Mouse (Mus musculus) CH12.LX (cell line): ENCODE measurements at regions not wholly inside any gene's neighbourhood (a gene's known extent, or its start where the extent isn't known, plus 50 kb on each side); places are given as distances from the start of the nearest gene placed in this dataset.

Experiments used
- DNase-seq: peaks from one replicate; pipeline ENCODE4 v3.0.0-alpha.2; 2013; ENCODE audit errors: extremely low read depth
- H3K27ac ChIP-seq: 2 replicates; pipeline ENCODE4 v1.5.1; 2012; ENCODE audit warnings: low read depth, mild to moderate bottlenecking, control low read depth, moderate library complexity; ENCODE audit not compliant: insufficient read depth
- H3K27me3 ChIP-seq: replicated peaks from 2 replicates; pipeline ENCODE3; 2012; ENCODE audit warnings: inconsistent platforms
- H3K36me3 ChIP-seq, 2 experiments: replicated peaks in 1 of 2; 2 replicates each; pipeline versions ENCODE3 to v1.6.1; 2012; ENCODE audit warnings: inconsistent platforms in 1 of 2, low read length in 1 of 2, mild to moderate bottlenecking in 1 of 2, mixed read lengths in 1 of 2, moderate library complexity in 1 of 2; ENCODE audit not compliant: control insufficient read depth in 1 of 2, insufficient read depth in 1 of 2
- H3K4me1 ChIP-seq, 2 experiments: 2 replicates each; pipeline ENCODE4 v1.6.1; 2012; ENCODE audit warnings: inconsistent platforms in 1 of 2, moderate library complexity in 1 of 2; ENCODE audit not compliant: insufficient read depth in 2 of 2, control insufficient read depth in 1 of 2
- H3K4me2 ChIP-seq: 2 replicates; pipeline ENCODE4 v1.6.1; 2012; ENCODE audit warnings: low read depth, mild to moderate bottlenecking, control low read depth; ENCODE audit not compliant: poor library complexity, insufficient read depth, severe bottlenecking
- H3K4me3 ChIP-seq, 3 experiments: fragments of 150-350 bp in 1 of 3; sonication (generic) in 1 of 3; replicated peaks in 1 of 3; 2 replicates each; pipeline versions ENCODE3 to v1.5.1; 2011 to 2012; ENCODE audit warnings: low read depth in 2 of 3, low read length in 2 of 3, mild to moderate bottlenecking in 2 of 3, moderate library complexity in 2 of 3, control low read depth in 1 of 3, improper control_type of control experiment in 1 of 3, inconsistent platforms in 1 of 3, mixed read lengths in 1 of 3; ENCODE audit not compliant: poor library complexity in 1 of 3
- H3K79me2 ChIP-seq: replicated peaks from 2 replicates; pipeline ENCODE4 v1.6.1; 2012; ENCODE audit warnings: mild to moderate bottlenecking, moderate library complexity; ENCODE audit not compliant: control insufficient read depth, poor library complexity, insufficient read depth, severe bottlenecking; ENCODE audit errors: extremely low read depth
- H3K9ac ChIP-seq: 2 replicates; pipeline ENCODE4 v1.6.1; 2012; ENCODE audit warnings: low read depth, mild to moderate bottlenecking, control low read depth, moderate library complexity; ENCODE audit not compliant: insufficient read depth
- H3K9me3 ChIP-seq: replicated peaks from 2 replicates; pipeline ENCODE3; 2012; ENCODE audit warnings: low read length, inconsistent platforms, mixed read lengths
- BHLHE40 ChIP-seq: IDR thresholded peaks from 2 replicates; pipeline ENCODE4 v1.6.1; 2011; ENCODE audit warnings: mild to moderate bottlenecking, low read depth, low read length, improper control_type of control experiment
- CHD1 ChIP-seq: IDR thresholded peaks from 2 replicates; pipeline ENCODE4 v1.6.1; 2012; ENCODE audit warnings: low read depth, low read length, improper control_type of control experiment, inconsistent platforms
- CHD2 ChIP-seq: IDR thresholded peaks from 2 replicates; pipeline ENCODE4 v1.6.1; 2011; ENCODE audit warnings: low read length, improper control_type of control experiment
- CTCF ChIP-seq, 2 experiments: IDR thresholded peaks in 1 of 2; conservative IDR thresholded peaks in 1 of 2; 2 replicates each; pipeline ENCODE4 v1.5.1; 2011 to 2012; ENCODE audit warnings: low read depth in 2 of 2, low read length in 2 of 2, improper control_type of control experiment in 1 of 2, inconsistent platforms in 1 of 2, mild to moderate bottlenecking in 1 of 2, moderate library complexity in 1 of 2
- E2F4 ChIP-seq: IDR thresholded peaks from 2 replicates; pipeline ENCODE4 v1.6.1; 2011; ENCODE audit warnings: low read depth, low read length, improper control_type of control experiment; ENCODE audit not compliant: insufficient replicate concordance
- ETS1 ChIP-seq: conservative IDR thresholded peaks from 2 replicates; pipeline ENCODE4 v1.6.1; 2012; ENCODE audit warnings: low read depth, mild to moderate bottlenecking, inconsistent platforms, low read length, improper control_type of control experiment, moderate library complexity
- HCFC1 ChIP-seq: IDR thresholded peaks from 2 replicates; pipeline ENCODE4 v1.6.1; 2012; ENCODE audit warnings: low read depth, mild to moderate bottlenecking, inconsistent platforms, low read length, improper control_type of control experiment
- IRF4 ChIP-seq: IDR thresholded peaks from 2 replicates; pipeline ENCODE4 v1.6.1; 2014; ENCODE audit warnings: low read depth, mild to moderate bottlenecking, inconsistent platforms, low read length, improper control_type of control experiment
- JUN ChIP-seq: IDR thresholded peaks from 2 replicates; pipeline ENCODE4 v1.6.1; 2011; ENCODE audit warnings: low read depth, mild to moderate bottlenecking, low read length, improper control_type of control experiment, moderate library complexity; ENCODE audit not compliant: insufficient read depth
- KAT2A ChIP-seq: IDR thresholded peaks from 2 replicates; pipeline ENCODE4 v1.6.1; 2012; ENCODE audit warnings: low read length, improper control_type of control experiment, inconsistent platforms; ENCODE audit not compliant: insufficient replicate concordance
- MAX ChIP-seq: IDR thresholded peaks from 2 replicates; pipeline ENCODE4 v1.6.1; 2011; ENCODE audit warnings: low read length, improper control_type of control experiment
- MXI1 ChIP-seq: IDR thresholded peaks from 2 replicates; pipeline ENCODE4 v1.6.1; 2011; ENCODE audit warnings: mild to moderate bottlenecking, low read depth, low read length, improper control_type of control experiment
- POLR2A ChIP-seq: IDR thresholded peaks from 2 replicates; pipeline ENCODE4 v1.6.1; 2011; ENCODE audit warnings: low read depth, mild to moderate bottlenecking, improper control_type of control experiment, low read length
- RAD21 ChIP-seq: IDR thresholded peaks from 2 replicates; pipeline ENCODE4 v1.6.1; 2011; ENCODE audit warnings: low read depth, mild to moderate bottlenecking, low read length, improper control_type of control experiment, moderate library complexity
- RCOR1 ChIP-seq: conservative IDR thresholded peaks from 2 replicates; pipeline ENCODE4 v1.6.1; 2012; ENCODE audit warnings: low read depth, mild to moderate bottlenecking, inconsistent platforms, low read length, improper control_type of control experiment
- SIN3A ChIP-seq: IDR thresholded peaks from 2 replicates; pipeline ENCODE4 v1.6.1; 2012; ENCODE audit warnings: low read length, improper control_type of control experiment, inconsistent platforms
- SMC3 ChIP-seq: IDR thresholded peaks from 2 replicates; pipeline ENCODE4 v1.6.1; 2011; ENCODE audit warnings: low read depth, low read length, improper control_type of control experiment
- TBP ChIP-seq: conservative IDR thresholded peaks from 2 replicates; pipeline ENCODE4 v1.6.1; 2011; ENCODE audit warnings: low read depth, low read length, improper control_type of control experiment
- USF1 ChIP-seq: IDR thresholded peaks from 2 replicates; pipeline ENCODE4 v1.6.1; 2014; ENCODE audit warnings: low read depth, mild to moderate bottlenecking, inconsistent platforms, low read length, improper control_type of control experiment
- USF2 ChIP-seq: conservative IDR thresholded peaks from 2 replicates; pipeline ENCODE4 v1.6.1; 2011; ENCODE audit warnings: low read depth, low read length, improper control_type of control experiment
- ZKSCAN1 ChIP-seq: IDR thresholded peaks from 2 replicates; pipeline ENCODE4 v1.6.1; 2012; ENCODE audit warnings: low read depth, inconsistent platforms, low read length, improper control_type of control experiment, borderline replicate concordance
- ZMIZ1 ChIP-seq: IDR thresholded peaks from 2 replicates; pipeline ENCODE4 v1.6.1; 2012; ENCODE audit warnings: low read depth, mild to moderate bottlenecking, inconsistent platforms, low read length, improper control_type of control experiment
- ZNF384 ChIP-seq: IDR thresholded peaks from 2 replicates; pipeline ENCODE4 v1.6.1; 2012; ENCODE audit warnings: low read depth, low read length, improper control_type of control experiment, inconsistent platforms
- dilution Hi-C: fragments of 300-500 bp; cut with MboI; formaldehyde crosslinking; loops from 2 replicates; pipeline ENCODE4 v1.14.3; 2020; ENCODE audit warnings: low sequenced_read_pairs; ENCODE audit not compliant: extremely low pct_unique_long_range_greater_than_20kb, extremely low pct_ligation_motif_present
- in situ Hi-C: fragments of 300-500 bp; cut with MboI; formaldehyde crosslinking; loops from 3 replicates; pipeline ENCODE4 v1.14.3; 2019; ENCODE audit warnings: low sequenced_read_pairs, low pct_ligation_motif_present, low pct_unique_long_range_greater_than_20kb, mixed read lengths

GRCm38 (mm10) chr15:60633457-60633850, 220.1 kb downstream of the Fam84b start:
- in situ Hi-C loops, result no loop called here
- no peak overlapping the region for H3K4me2 ChIP-seq
- H3K36me3 ChIP-seq, result no peaks in the 10 kb centered on the region
- no peak overlapping the region for H3K4me3 ChIP-seq
- no peaks in the 10 kb centered on the region for H3K4me1 ChIP-seq
- dilution Hi-C loops, result no loop called here
- H3K9me3 ChIP-seq, result no peaks in the 10 kb centered on the region
- H3K79me2 ChIP-seq, result no peaks in the 10 kb centered on the region
- no peak for TF ChIP-seq USF2
- no peak for TF ChIP-seq JUN
- no peak for TF ChIP-seq HCFC1
- no peak for TF ChIP-seq RAD21
- TF ChIP-seq ZKSCAN1, result no peak
- TF ChIP-seq CHD2, result no peak
- TF ChIP-seq CHD1, result no peak
- TF ChIP-seq TBP, result no peak
- TF ChIP-seq E2F4, result no peak
- TF ChIP-seq, all 38 proteins: peak for 0
- Histone ChIP-seq H3K9ac (no peak overlapping the region), H3K27me3 (no peaks in the 10 kb centered on the region), H3K27ac (no peak overlapping the region)
- no peak for DNase-seq

DNA sequence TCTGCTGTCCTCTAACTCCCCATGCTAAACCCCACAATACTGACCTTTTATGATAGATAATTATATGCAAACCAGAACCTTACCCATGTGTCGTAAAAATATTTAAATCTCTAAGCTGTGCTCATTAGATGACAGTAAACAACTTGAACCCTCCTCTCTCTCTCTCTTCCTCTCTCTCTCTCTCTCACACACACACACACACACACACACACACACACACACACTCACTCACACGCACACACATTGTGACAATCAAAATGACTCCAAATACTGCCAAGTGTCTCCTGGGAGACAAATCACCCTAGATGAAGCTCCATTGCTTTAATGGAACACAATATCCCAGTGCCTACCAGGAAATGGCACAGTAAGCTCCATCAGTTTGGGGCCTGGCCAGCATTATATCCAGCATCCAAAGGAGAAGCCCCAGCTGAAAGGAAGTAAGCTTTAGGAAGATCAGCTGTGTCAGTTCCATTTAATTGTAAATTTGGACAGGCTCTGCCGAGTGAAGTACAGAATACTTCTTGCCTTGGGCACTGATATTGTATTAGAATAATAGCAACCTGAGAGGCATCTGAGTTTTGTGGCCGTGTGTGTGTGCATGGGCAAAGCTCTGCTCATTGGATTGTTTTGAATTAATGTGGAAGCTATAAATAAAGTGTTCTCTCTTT, 220.7 kb downstream of the Fam84b start:
- dilution Hi-C loops, result no loop called here
- no peaks in the 10 kb centered on the region for H3K36me3 ChIP-seq
- no peaks in the 10 kb centered on the region for H3K9me3 ChIP-seq
- H3K4me2 ChIP-seq, result no peak overlapping the region
- no peaks in the 10 kb centered on the region for H3K27me3 ChIP-seq
- no peak for DNase-seq
- TF ChIP-seq BHLHE40 (no peak), RCOR1 (no peak), TBP (no peak), KAT2A (no peak), SIN3A (no peak), CHD1 (no peak), USF1 (no peak), RAD21 (no peak), POLR2A (no peak), CHD2 (no peak), IRF4 (no peak), E2F4 (no peak), ZNF384 (no peak), ETS1 (no peak), MXI1 (no peak), ZMIZ1 (no peak), CTCF (conservative IDR thresholded peaks at IDR 0.05 in 1 of 2, IDR thresholded peaks at IDR 0.05 in 1 of 2; ENCODE audit: low read depth in 2 of 2, low read length in 2 of 2) (no peak), USF2 (no peak), MAX (no peak), SMC3 (no peak)
- TF ChIP-seq, all 38 proteins: peak for 0
- H3K4me1 ChIP-seq, result no peaks in the 10 kb centered on the region
- H3K4me3 ChIP-seq, result no peak overlapping the region
- no peaks in the 10 kb centered on the region for H3K79me2 ChIP-seq
- no peak overlapping the region for H3K27ac ChIP-seq
- in situ Hi-C loops, result no loop called here
- no peak overlapping the region for H3K9ac ChIP-seq
